Mouse (Mus musculus) lung, postnatal 14 days (tissue): Measurements from ENCODE around the gene Itfg2.
"Not testable (repeated sequence)": the region's sequence is repeated elsewhere in the genome, so short reads cannot be mapped to it uniquely, and the experiment has no call there.

Experiments used
- DNase-seq: peaks from one replicate; pipeline ENCODE4 v3.0.0; 2021

Itfg2 gene

DNA sequence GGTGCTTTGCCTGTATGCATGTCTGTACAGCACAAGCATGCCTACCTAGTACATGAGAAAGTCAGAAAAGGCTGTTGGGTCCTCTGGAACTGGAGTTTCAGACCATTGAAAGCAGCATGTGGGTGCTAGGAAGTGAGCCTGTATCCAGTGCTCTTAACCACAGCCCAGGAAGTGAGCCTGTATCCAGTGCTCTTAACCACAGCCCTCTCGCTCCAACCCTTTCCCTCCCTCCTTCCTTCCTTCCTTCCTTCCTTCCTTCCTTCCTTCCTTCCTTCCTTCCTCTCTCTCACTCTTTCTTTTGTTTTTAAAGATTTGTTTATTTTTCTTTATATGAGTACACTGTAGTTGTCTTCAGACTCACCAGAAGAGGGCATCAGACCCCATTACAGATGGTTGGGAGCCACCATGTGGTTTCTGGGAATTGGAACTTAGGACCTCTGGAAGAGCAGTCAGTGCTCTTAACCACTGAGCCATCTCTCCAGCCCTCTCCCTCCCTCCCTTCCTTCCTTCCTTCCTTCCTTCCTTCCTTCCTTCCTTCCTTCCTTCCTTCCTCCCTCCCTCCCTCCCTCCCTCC is 44.0 kb downstream of the Itfg2 start:
- not testable (repeated sequence) for DNase-seq

GRCm38 (mm10) chr6:128379636-128380035 is 45.1 kb downstream of the Itfg2 start:
- no peak for DNase-seq

- DNase-seq: no peak
These were observed 48.2 kb downstream of the Itfg2 start for GRCm38 (mm10) chr6:128376371-128377085.

- peak; percentile 27 for DNase-seq
These were observed 49.5 kb downstream of the Itfg2 start, which contains the start of the genes Tex52 and Gm44596 for GRCm38 (mm10) chr6:128375192-128375591. Tex52 (plus strand) TSS chr6:128375456. Gm44596 (plus strand) TSS chr6:128375503.

GRCm38 (mm10) chr6:128370040-128370439 is 54.7 kb downstream of the Itfg2 start:
- no peak for DNase-seq

DNA sequence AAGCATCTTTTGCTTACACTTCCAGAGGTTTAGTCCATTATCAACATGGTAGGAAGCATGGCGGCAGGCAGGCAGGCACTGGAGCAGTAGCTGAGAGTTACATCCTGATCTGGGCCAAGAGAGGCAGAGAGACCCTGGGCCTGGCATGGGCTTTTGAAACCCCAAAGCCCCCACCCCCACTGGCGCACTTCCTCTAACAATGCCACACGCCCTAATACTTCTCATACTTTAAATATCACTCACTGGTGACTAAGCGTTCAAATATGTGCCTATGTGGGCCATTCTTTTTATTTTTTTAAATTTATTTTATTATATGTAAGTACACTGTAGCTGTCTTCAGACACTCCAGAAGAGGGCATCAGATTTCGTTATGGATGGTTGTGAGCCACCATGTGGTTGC is 58.3 kb downstream of the Itfg2 start:
- DNase-seq: no peak

- no peak for DNase-seq
These were observed 60.0 kb downstream of the Itfg2 start for GRCm38 (mm10) chr6:128364721-128365120.

GRCm38 (mm10) chr6:128363007-128363825 is 61.5 kb downstream of the Itfg2 start:
- DNase-seq: no peak

GRCm38 (mm10) chr6:128362381-128363006 is 62.2 kb downstream of the Itfg2 start, which contains the start of the genes Rhno1 and Foxm1:
Rhno1 (minus strand) TSS chr6:128362911.
Foxm1 (plus strand) TSS chr6:128362967.
- DNase-seq: peak; percentile 86

- DNase-seq: no peak
These were observed 62.8 kb downstream of the Itfg2 start for GRCm38 (mm10) chr6:128361901-128362300.
